Mouse (Mus musculus) retina, adult 2 months (tissue): ENCODE results near the gene Pyroxd1.

Experiments
- DNase-seq: peaks from one replicate; pipeline ENCODE4 v3.0.0-alpha.2; 2012; ENCODE audit warnings: low read depth, low spot score

The Pyroxd1 gene

GRCm38 (mm10) chr6:142377081-142377480 is 31.6 kb downstream of the Pyroxd1 start:
- no peak for DNase-seq

GRCm38 (mm10) chr6:142378576-142379330 is 33.3 kb downstream of the Pyroxd1 start:
- no peak for DNase-seq

- DNase-seq = no peak
These were observed 34.5 kb downstream of the Pyroxd1 start for GRCm38 (mm10) chr6:142379961-142380360.

GRCm38 (mm10) chr6:142381615-142382014 is 36.2 kb downstream of the Pyroxd1 start:
- DNase-seq = no peak

DNA sequence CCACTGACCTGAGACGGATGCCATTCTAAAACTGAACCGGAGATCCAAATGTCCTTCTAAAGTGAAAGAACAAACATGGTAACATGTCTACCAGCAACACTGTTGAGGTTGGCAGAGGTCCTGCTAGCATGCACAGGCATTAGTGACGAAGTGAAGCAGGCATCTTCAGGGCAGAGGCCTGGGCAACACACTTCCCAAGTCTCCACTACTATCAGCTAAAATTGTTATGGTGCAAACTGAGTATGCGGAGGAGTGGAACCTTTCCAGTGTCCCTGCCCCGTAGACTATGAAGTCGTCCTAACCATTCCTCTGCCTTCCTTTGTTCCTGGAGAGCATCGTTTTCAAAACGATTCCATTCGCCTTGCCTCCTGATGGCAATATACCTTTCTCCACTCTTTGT is 39.1 kb downstream of the Pyroxd1 start:
- no peak for DNase-seq

- no peak for DNase-seq
These were observed 41.0 kb downstream of the Pyroxd1 start for GRCm38 (mm10) chr6:142386285-142387010.

DNA sequence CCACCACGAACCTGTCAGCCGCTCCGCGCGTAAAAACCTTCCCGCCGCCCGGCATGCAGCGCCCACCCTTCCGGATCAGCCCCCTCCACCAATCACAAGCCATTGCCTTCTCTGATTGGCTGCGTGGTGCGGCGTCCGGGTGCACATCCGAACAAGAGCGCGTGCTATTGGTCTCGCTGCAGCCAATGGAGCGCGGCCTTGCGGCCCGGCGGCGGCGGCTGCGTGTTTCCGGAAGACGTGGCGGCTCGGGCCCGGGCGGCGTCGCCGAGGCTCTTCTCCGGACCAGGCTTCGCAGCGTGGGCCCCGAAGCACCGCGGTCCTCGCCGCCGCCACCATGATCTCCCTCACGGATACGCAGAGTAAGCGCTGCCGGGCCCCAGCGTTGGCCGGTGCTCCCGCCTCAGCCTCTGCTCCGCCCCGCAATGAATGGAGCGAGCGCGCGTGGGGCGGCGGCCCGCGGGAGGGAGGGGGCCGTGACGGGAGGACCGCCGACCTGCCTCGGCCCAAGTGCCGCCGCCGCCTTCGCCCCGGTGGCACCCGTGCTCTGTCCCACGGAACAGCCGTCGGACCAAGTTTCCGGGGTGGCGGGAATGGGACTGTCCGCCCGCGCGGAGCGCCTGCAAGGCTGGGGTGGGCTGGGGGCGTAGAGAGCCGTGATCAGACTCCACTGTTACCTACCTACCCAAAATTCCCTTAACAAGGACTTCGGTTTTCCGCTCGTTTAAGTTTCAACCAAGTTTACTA is 41.7 kb downstream of the Pyroxd1 start, which contains the start of the genes Recql and Golt1b:
Gene Recql (minus strand): TSS at position 77 of the 744 bp plus-strand sequence.
Gene Golt1b (plus strand): TSS at position 211 of the 744 bp plus-strand sequence.
- peak; percentile 96 for DNase-seq

- DNase-seq = no peak
These were observed 42.4 kb downstream of the Pyroxd1 start for GRCm38 (mm10) chr6:142387755-142388271.

DNA sequence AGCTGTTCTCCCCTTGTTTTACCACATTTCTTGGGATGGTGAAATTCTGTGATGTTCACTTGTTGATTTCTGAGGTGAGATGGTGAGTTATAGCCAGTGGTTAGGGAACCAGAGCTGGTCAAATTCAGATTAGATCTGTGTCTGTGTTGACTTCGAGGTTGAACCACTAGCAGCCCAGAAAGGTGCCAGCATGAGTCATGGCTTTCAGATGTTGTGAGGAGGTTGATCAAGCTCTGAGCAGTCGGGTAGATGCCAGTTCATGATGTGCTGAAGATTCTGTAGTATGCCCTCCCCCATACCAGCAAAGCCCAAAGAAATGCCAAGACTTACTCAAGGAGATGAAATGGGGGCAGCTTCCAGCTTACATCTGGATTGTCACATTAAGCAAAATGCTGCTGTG is 43.6 kb downstream of the Pyroxd1 start:
- no peak for DNase-seq

- DNase-seq = no peak
These were observed 46.9 kb downstream of the Pyroxd1 start for GRCm38 (mm10) chr6:142392312-142392711.

- no peak for DNase-seq
These were observed 49.2 kb downstream of the Pyroxd1 start for GRCm38 (mm10) chr6:142394669-142395068.

DNA sequence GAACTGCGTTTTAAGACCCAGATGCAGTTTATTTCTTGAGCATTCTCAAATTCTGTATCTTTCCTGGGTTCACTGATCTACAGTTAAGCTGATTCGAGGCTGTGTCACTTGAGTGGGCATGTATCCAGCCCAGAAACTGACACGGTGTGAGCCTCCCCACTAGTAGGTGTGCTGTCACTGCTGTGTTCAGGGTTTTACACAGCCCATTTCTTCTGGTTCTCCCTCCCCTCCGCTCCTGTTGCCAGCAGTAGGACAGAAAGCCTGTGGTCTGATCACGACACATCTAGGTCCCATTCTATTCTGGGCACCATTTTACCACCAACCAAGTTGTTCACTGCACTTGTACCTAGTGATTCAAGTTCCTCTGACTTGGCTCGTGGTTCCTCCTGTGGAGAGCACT is 50.3 kb downstream of the Pyroxd1 start:
- no peak for DNase-seq

DNA sequence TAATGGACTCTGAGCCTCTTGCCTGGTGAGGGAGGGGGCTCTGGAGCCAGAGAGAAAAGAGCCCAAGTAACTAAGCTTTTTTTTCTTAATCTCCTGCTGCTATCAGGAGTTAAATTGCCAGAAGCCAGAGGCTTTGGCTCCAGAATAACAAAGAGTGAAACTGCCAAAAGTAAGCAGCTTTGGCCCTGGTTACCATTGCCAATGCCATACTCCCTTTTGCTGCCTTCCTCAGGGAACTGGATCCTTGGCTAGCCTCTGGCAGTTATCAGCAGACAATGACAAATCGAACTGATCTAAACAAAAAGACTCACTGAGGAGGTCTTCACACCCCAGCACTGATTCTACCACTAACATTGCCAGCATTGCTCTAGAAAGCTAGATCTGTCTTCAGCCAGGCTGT is 65.7 kb downstream of the Pyroxd1 start:
- no peak for DNase-seq
